Mouse (Mus musculus) ES-E14 (cell line): ENCODE data around the gene Olfr323. TPM values are rescaled to one million over a fixed set of nuclear protein-coding genes. Genes with fewer than 3 reads are reported as not detected.

Source experiments
- DNase-seq: peaks from one replicate; pipeline ENCODE4 v3.0.0-alpha.2; 2013; ENCODE audit warnings: low read depth, low spot score
- H3K27ac ChIP-seq: 2 replicates; pipeline ENCODE4 v1.5.1; 2012; ENCODE audit warnings: low read depth, mild to moderate bottlenecking, low read length, moderate library complexity, mixed read lengths; ENCODE audit not compliant: poor library complexity, insufficient read depth, severe bottlenecking
- H3K36me3 ChIP-seq: 2 replicates; pipeline ENCODE4 v1.6.1; 2012; ENCODE audit warnings: mild to moderate bottlenecking, low read length, moderate library complexity, mixed read lengths; ENCODE audit not compliant: control insufficient read depth, poor library complexity, insufficient read depth, severe bottlenecking
- H3K4me1 ChIP-seq, 2 experiments: fragments of 150-350 bp in 1 of 2; sonication (generic) in 1 of 2; 2 replicates each; pipeline ENCODE4 v1.6.1; 2012; ENCODE audit warnings: low read length in 2 of 2, mild to moderate bottlenecking in 1 of 2, mixed read lengths in 1 of 2; ENCODE audit not compliant: control insufficient read depth in 2 of 2, insufficient read depth in 2 of 2, poor library complexity in 1 of 2
- H3K4me3 ChIP-seq, 2 experiments: fragments of 150-350 bp in 1 of 2; sonication (generic) in 1 of 2; 2 replicates each; pipeline ENCODE4 v1.5.1; 2012; ENCODE audit warnings: low read length in 2 of 2, low read depth in 1 of 2, mild to moderate bottlenecking in 1 of 2, mixed read lengths in 1 of 2; ENCODE audit not compliant: insufficient read depth in 1 of 2, poor library complexity in 1 of 2, severe bottlenecking in 1 of 2
- H3K9ac ChIP-seq: 2 replicates; pipeline ENCODE4 v1.6.1; 2012; ENCODE audit warnings: low read depth, mild to moderate bottlenecking, low read length, mixed read lengths; ENCODE audit not compliant: poor library complexity, insufficient read depth, severe bottlenecking
- H3K9me3 ChIP-seq: fragments of 150-350 bp; sonication (generic); 2 replicates; pipeline ENCODE4 v1.6.1; 2012; ENCODE audit warnings: low read depth, mild to moderate bottlenecking, low read length; ENCODE audit not compliant: control insufficient read depth, insufficient read depth
- CHD2 ChIP-seq: IDR thresholded peaks from 2 replicates; pipeline ENCODE4 v1.6.1; 2014; ENCODE audit warnings: mild to moderate bottlenecking, low read depth, low read length, inconsistent platforms
- HCFC1 ChIP-seq: IDR thresholded peaks from 2 replicates; pipeline ENCODE4 v1.6.1; 2012; ENCODE audit warnings: low read length, inconsistent platforms, borderline replicate concordance; ENCODE audit not compliant: insufficient read depth
- MAFK ChIP-seq: IDR thresholded peaks from 2 replicates; pipeline ENCODE4 v1.6.1; 2014; ENCODE audit warnings: mild to moderate bottlenecking, low read depth, low read length, inconsistent platforms; ENCODE audit not compliant: insufficient read depth
- ZC3H11A ChIP-seq: IDR thresholded peaks from 2 replicates; pipeline ENCODE4 v1.6.1; 2012; ENCODE audit warnings: low read depth, mild to moderate bottlenecking, inconsistent platforms, low read length, borderline replicate concordance
- ZNF384 ChIP-seq: IDR thresholded peaks from 2 replicates; pipeline ENCODE4 v1.6.1; 2012; ENCODE audit warnings: low read depth, low read length, inconsistent platforms
- in situ Hi-C, 2 experiments: fragments of 600-800 bp; cut with MboI; formaldehyde crosslinking; loops; one replicate each; pipeline ENCODE4 v1.15.1; 2025; ENCODE audit warnings: low sequenced_read_pairs in 2 of 2, inconsistent platforms in 1 of 2; ENCODE audit not compliant: unreplicated experiment in 2 of 2
- total RNA-seq: library from RNA; depleted of rRNA; stranded (reverse); fragments of 300-350 nt; gene quantifications from 2 replicates; pipeline ENCODE4 v1.2.3, GENCODE M21; 2012; rRNA removed

Olfr323 gene
- total RNA-seq: not detected in 2 replicates

DNA sequence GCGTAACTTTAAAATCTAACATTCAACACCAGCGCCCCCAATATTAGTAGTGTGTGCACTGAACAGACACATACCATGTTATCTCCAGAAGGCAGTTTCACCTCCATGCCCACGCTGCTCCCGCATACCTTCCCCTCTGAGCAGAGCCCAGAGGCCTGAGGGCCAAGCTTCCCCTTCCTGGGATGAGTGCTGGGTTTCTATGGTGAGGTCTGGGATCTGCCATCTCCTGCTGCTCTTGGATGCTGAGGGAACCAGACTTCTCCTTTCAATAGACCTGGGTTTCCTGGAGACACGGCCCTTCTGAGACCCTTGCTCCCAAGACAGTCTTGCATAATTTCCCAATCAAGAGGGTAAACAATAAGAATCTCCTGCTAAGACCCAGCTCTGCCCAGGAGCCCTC is at the start of gene Olfr323:
Olfr323 (minus strand) TSS at position 101 of the 400 bp plus-strand sequence.
- no peak for TF ChIP-seq ZNF384
- no peak for TF ChIP-seq ZC3H11A
- no peak for TF ChIP-seq HCFC1
- TF ChIP-seq MAFK: no peak
- no peak for TF ChIP-seq CHD2
- H3K4me3 ChIP-seq: no peak within 1 kb of the TSS
- no peaks in the 10 kb centered on the region for H3K4me1 ChIP-seq
- H3K9me3 ChIP-seq: no peaks in the 10 kb centered on the region
- in situ Hi-C loops: no loop called here
- no peaks in the 10 kb centered on the region for H3K36me3 ChIP-seq
- no peak within 1 kb of the TSS for H3K27ac ChIP-seq
- no peak for DNase-seq
- no peak within 1 kb of the TSS for H3K9ac ChIP-seq

DNA sequence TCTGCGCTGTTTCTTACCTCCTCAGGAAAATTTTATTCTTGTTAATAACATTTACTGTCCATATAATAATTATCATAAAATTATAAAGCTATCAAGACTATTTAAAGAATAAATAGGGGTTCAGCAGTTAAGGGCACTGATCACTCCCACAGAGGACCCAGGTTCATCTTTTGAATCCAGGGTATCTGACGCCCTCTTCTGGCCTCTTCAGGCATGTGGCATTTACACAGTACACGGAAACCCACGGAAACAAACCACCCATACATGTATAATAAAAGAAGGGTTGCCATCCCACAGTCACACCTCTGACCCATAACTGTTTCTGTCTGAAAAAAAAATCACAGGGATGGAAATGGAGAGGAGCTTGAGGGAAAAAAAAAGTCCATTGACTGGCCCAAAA is 41.5 kb upstream of the Olfr323 start:
- Histone ChIP-seq H3K9ac (no peak overlapping the region), H3K9me3 (no peaks in the 10 kb centered on the region), H3K4me1 (no peaks in the 10 kb centered on the region), H3K36me3 (no peaks in the 10 kb centered on the region), H3K27ac (no peak overlapping the region), H3K4me3 (no peak overlapping the region)
- DNase-seq: no peak
- in situ Hi-C loops: no loop called here
- TF ChIP-seq ZC3H11A (peak; percentile 14; the same call in 1 of the 2 replicates), HCFC1 (no peak)

- in situ Hi-C loops: loop anchor here (10.0 kb wide), 1 partner anchor 66 kb away; the partner anchor contains the start of gene Olfr317 (in 2 of the 2)
- no peaks in the 10 kb centered on the region for H3K9me3 ChIP-seq
- 0 out of 2 replicates have a peak, but pooled peaks have one; percentile 32 for TF ChIP-seq ZNF384
- TF ChIP-seq CHD2: no peak
- no peak for TF ChIP-seq MAFK
- peak; percentile 30; the same call in 1 of the 2 replicates for TF ChIP-seq ZC3H11A
- H3K36me3 ChIP-seq: no peaks in the 10 kb centered on the region
- no peak overlapping the region for H3K9ac ChIP-seq
- no peak overlapping the region for H3K27ac ChIP-seq
- H3K4me3 ChIP-seq: no peak overlapping the region
- no peaks in the 10 kb centered on the region for H3K4me1 ChIP-seq
- no peak for DNase-seq
Observed at GRCm38 (mm10) chr11:58669252-58669651, 39.0 kb upstream of the Olfr323 start.

- in situ Hi-C loops: no loop called here
- H3K9me3 ChIP-seq: no peaks in the 10 kb centered on the region
- DNase-seq: no peak
- no peak within 1 kb of the TSS for H3K27ac ChIP-seq
- no peak within 1 kb of the TSS for H3K9ac ChIP-seq
- no peaks in the 10 kb centered on the region for H3K4me1 ChIP-seq
- no peak within 1 kb of the TSS for H3K4me3 ChIP-seq
- H3K36me3 ChIP-seq: no peaks in the 10 kb centered on the region
- TF ChIP-seq CHD2 (no peak), ZNF384 (no peak), MAFK (no peak), HCFC1 (no peak), ZC3H11A (no peak)
Observed at GRCm38 (mm10) chr11:58658596-58658995, 28.3 kb upstream of the Olfr323 start, which contains the start of gene Olfr322. Olfr322 (plus strand) TSS chr11:58658782.

DNA sequence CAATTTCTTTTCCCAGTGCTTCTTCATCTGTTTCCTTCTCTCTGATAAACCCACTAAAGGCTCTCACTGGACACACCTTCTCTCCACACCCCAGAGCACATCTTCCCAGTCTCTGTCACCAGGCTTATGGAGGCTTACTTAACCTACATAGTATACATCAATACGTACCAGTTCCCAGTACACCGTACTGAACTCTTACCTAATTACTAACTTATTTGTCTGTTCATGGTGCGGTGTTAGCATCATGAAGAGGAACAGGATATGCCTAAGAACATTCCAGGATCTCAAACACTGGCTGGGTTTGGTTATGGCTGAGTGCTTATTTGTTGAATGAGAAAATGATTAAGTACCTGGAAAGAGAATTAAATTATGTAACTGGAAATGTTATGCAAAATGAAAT is 24.9 kb upstream of the Olfr323 start:
- Histone ChIP-seq H3K36me3 (no peaks in the 10 kb centered on the region), H3K9ac (no peak overlapping the region), H3K4me3 (no peak overlapping the region), H3K4me1 (no peaks in the 10 kb centered on the region), H3K9me3 (no peaks in the 10 kb centered on the region), H3K27ac (no peak overlapping the region)
- no peak for TF ChIP-seq MAFK
- no peak for TF ChIP-seq HCFC1
- no peak for TF ChIP-seq CHD2
- TF ChIP-seq ZNF384: no peak
- no peak for TF ChIP-seq ZC3H11A
- in situ Hi-C loops: no loop called here
- DNase-seq: no peak
